ENCODE assay signal across 4 mouse cellular contexts in the genomic region with DNA sequence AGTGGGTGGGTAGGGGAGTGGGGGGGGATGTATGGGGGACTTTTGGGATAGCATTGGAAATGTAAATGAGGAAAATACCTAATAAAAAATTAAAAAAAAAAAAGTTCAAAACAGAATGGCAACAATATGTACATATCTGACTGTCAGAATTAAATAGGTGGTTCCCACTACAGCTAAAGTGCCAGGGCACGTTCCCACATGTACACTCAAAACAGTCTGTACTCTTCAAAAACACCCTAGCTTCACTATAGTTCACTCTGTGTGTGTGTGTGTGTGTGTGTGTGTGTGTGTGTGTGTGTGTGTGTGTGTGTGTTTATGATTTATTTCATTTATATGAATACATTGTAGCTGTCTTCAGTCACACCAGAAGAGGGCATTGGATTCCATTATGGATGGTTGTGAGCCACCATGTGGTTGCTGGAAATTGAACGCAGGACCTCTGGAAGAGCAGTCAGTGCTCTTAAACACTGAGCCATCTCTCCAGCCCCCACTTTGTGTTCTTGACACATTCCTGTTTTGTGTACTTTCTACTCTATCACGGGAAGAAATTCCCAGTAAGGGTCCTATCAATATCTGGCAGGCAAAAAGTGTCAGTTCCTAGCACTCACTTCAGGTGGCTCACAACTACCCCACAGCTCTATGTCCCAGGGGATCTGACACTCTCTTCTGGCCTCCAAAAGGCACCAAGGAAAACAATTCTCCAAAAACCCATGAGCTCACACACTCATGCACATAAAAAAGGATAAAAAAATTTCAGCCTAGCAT. TPM values are rescaled to one million over a fixed set of nuclear protein-coding genes. Genes with fewer than 3 reads are reported as not detected.
"Had no signal": no experiment of that assay in that cellular context is flagged by ENCODE, and none has a peak within 500 bp of the region (broad histone marks: within the 10 kb centered on the region; RNA-seq: fewer than 3 reads in every experiment).

No protein-coding gene starts in this region.

RNA-seq across cellular contexts. Expression of a gene that starts 12.0 kb away (rescaled TPM):
- total RNA-seq: midbrain, postnatal 0 days; monocyte, adult 5-6 weeks had no signal
- polyA plus RNA-seq: spleen, adult 2 months; thymus, adult 2 months had no signal
